In genomic region chr5:73683706-73684409, GRCm38 (mm10) we compare ENCODE assay signal across 15 mouse cellular contexts. TPM values are rescaled to one million over a fixed set of nuclear protein-coding genes. Genes with fewer than 3 reads are reported as not detected.
DNase-seq lines count a peak whose midpoint lies in the region; ATAC-seq and TF ChIP-seq lines count a peak whose summit lies in the region.
"Had no signal": no experiment of that assay in that cellular context is flagged by ENCODE, and none has a peak within 500 bp of the region (broad histone marks: within the 10 kb centered on the region; RNA-seq: fewer than 3 reads in every experiment).

No protein-coding gene starts in this region.

- no peak for TF ChIP-seq EP300 in stomach, postnatal 0 days (optimal IDR thresholded peaks at IDR 0.05)

- no peak overlapping the region for H3K9ac ChIP-seq in hindbrain, postnatal 0 days (replicated peaks; ENCODE audit: low read length)
- H3K9ac ChIP-seq in hindbrain, embryonic 11.5 days (ENCODE audit: low read depth, low read length), result no peak overlapping the region
- H3K9ac ChIP-seq in stomach, postnatal 0 days (ENCODE audit: low read length), result no peak overlapping the region
- H3K9ac ChIP-seq: embryonic facial prominence, embryonic 15.5 days; heart, embryonic 13.5 days; lung, embryonic 15.5 days had no signal

- WGBS in cerebellum, adult 2 months, result 57% methylated on average over 9 of the region's 9 CpGs
- WGBS in hindbrain, postnatal 0 days, result 57% methylated on average over 9 of the region's 9 CpGs
- 61% methylated on average over 9 of the region's 9 CpGs for WGBS in hindbrain, embryonic 11.5 days
- WGBS in stomach, postnatal 0 days, result 54% methylated on average over 9 of the region's 9 CpGs

- H3K9me3 ChIP-seq in hindbrain, postnatal 0 days (ENCODE audit: low read length), result no peaks in the 10 kb centered on the region
- no peaks in the 10 kb centered on the region for H3K9me3 ChIP-seq in hindbrain, embryonic 11.5 days (ENCODE audit: control insufficient read depth, low read length)
- H3K9me3 ChIP-seq in stomach, postnatal 0 days (ENCODE audit: control insufficient read depth, low read length), result no peaks in the 10 kb centered on the region
- H3K9me3 ChIP-seq: embryonic facial prominence, embryonic 15.5 days; heart, embryonic 13.5 days; lung, embryonic 15.5 days had no signal

- no peaks in the 10 kb centered on the region for H3K27me3 ChIP-seq in cerebellum, adult 2 months (ENCODE audit: control insufficient read depth, insufficient read depth, low read length)
- H3K27me3 ChIP-seq in hindbrain, postnatal 0 days (ENCODE audit: insufficient read depth, low read length), result no peaks in the 10 kb centered on the region
- no peaks in the 10 kb centered on the region for H3K27me3 ChIP-seq in hindbrain, embryonic 11.5 days (ENCODE audit: control insufficient read depth, insufficient read depth, low read length)
- H3K27me3 ChIP-seq in stomach, postnatal 0 days (ENCODE audit: control insufficient read depth, insufficient read depth, low read length), result no peaks in the 10 kb centered on the region
- H3K27me3 ChIP-seq: embryonic facial prominence, embryonic 15.5 days; heart, embryonic 13.5 days; lung, embryonic 15.5 days had no signal

- H3K4me3 ChIP-seq in cerebellum, adult 2 months (replicated peaks; ENCODE audit: insufficient read depth, low read depth, low read length), result no peak overlapping the region
- H3K4me3 ChIP-seq in hindbrain, postnatal 0 days (ENCODE audit: low read length), result no peak overlapping the region
- no peak overlapping the region for H3K4me3 ChIP-seq in hindbrain, embryonic 11.5 days (ENCODE audit: low read depth, low read length)
- H3K4me3 ChIP-seq in stomach, postnatal 0 days (ENCODE audit: low read depth, low read length), result no peak overlapping the region
- H3K4me3 ChIP-seq: embryonic facial prominence, embryonic 15.5 days; heart, embryonic 13.5 days; lung, embryonic 15.5 days had no signal

- no peak for TF ChIP-seq POLR2A in cerebellum, adult 2 months (IDR thresholded peaks at IDR 0.05; ENCODE audit: borderline replicate concordance, insufficient read depth, low read length)

- H3K4me1 ChIP-seq in cerebellum, adult 2 months (ENCODE audit: control insufficient read depth, insufficient read depth, low read length), result no peaks in the 10 kb centered on the region
- no peaks in the 10 kb centered on the region for H3K4me1 ChIP-seq in hindbrain, postnatal 0 days (ENCODE audit: insufficient read depth, low read length)
- no peaks in the 10 kb centered on the region for H3K4me1 ChIP-seq in hindbrain, embryonic 11.5 days (replicated peaks; ENCODE audit: control insufficient read depth, insufficient read depth, low read length)
- H3K4me1 ChIP-seq in stomach, postnatal 0 days (replicated peaks; ENCODE audit: control insufficient read depth, insufficient read depth), result no peaks in the 10 kb centered on the region
- H3K4me1 ChIP-seq: embryonic facial prominence, embryonic 15.5 days; lung, embryonic 15.5 days had no signal

- no peak overlapping the region for H3K4me2 ChIP-seq in hindbrain, postnatal 0 days (ENCODE audit: low read depth, low read length)
- H3K4me2 ChIP-seq in hindbrain, embryonic 11.5 days (replicated peaks; ENCODE audit: low read depth, low read length), result no peak overlapping the region
- H3K4me2 ChIP-seq in stomach, postnatal 0 days (replicated peaks; ENCODE audit: low read depth), result no peak overlapping the region
- H3K4me2 ChIP-seq: embryonic facial prominence, embryonic 15.5 days; heart, embryonic 13.5 days; lung, embryonic 15.5 days had no signal

- peak; percentile 27; the same call in 1 of the 2 replicates for TF ChIP-seq CTCF in cerebellum, adult 2 months (IDR thresholded peaks at IDR 0.05; ENCODE audit: borderline replicate concordance, insufficient read depth, low read depth, low read length)
- TF ChIP-seq CTCF in hindbrain, postnatal 0 days (IDR thresholded peaks at IDR 0.05; ENCODE audit: low read depth), result peak; percentile 59
- peak; percentile 65 for TF ChIP-seq CTCF in stomach, postnatal 0 days (IDR thresholded peaks at IDR 0.05; ENCODE audit: low read depth)

- H3K27ac ChIP-seq in cerebellum, adult 2 months (ENCODE audit: insufficient read depth, low read length), result no peak overlapping the region
- no peak overlapping the region for H3K27ac ChIP-seq in hindbrain, postnatal 0 days
- H3K27ac ChIP-seq in hindbrain, embryonic 11.5 days (ENCODE audit: low read depth, low read length), result no peak overlapping the region
- no peak overlapping the region for H3K27ac ChIP-seq in stomach, postnatal 0 days (replicated peaks)
- H3K27ac ChIP-seq: embryonic facial prominence, embryonic 15.5 days; heart, embryonic 13.5 days; lung, embryonic 15.5 days had no signal

- DNase-seq in cerebellum, adult 2 months, result peak in 1 of 2 experiments; percentile 14
- DNase-seq in cerebellum, adult 11 months, result no peak
- DNase-seq in hindbrain, postnatal 0 days (ENCODE audit: low spot score), result peak; percentile 49
- no peak for DNase-seq in hindbrain, embryonic 11.5 days (ENCODE audit: low spot score)
- peak; percentile 47 for DNase-seq in retina, embryonic 14.5 days (ENCODE audit: low spot score)
- DNase-seq in retina, postnatal 1 day, result no peak
- no peak for DNase-seq in stomach, postnatal 0 days (ENCODE audit: low spot score)
- no peak for DNase-seq in thymus, postnatal 36 days
- DNase-seq: kidney, postnatal 25 days had no signal

- H3K36me3 ChIP-seq in hindbrain, postnatal 0 days (ENCODE audit: insufficient read depth, low read length), result no peaks in the 10 kb centered on the region
- H3K36me3 ChIP-seq in hindbrain, embryonic 11.5 days (ENCODE audit: control insufficient read depth, insufficient read depth, low read length), result no peaks in the 10 kb centered on the region
- no peaks in the 10 kb centered on the region for H3K36me3 ChIP-seq in stomach, postnatal 0 days (ENCODE audit: control insufficient read depth, insufficient read depth, low read length)
- H3K36me3 ChIP-seq: embryonic facial prominence, embryonic 15.5 days; heart, embryonic 13.5 days; lung, embryonic 15.5 days had no signal

- no peak for ATAC-seq in hindbrain, postnatal 0 days
- no peak for ATAC-seq in hindbrain, embryonic 11.5 days (ENCODE audit: low FRiP score)
- no peak for ATAC-seq in stomach, postnatal 0 days (ENCODE audit: low FRiP score, low TSS enrichment)

RNA-seq across cellular contexts. Expression of gene Spata18, which starts 32.7 kb away (rescaled TPM):
- polyA plus RNA-seq in cerebellum, adult 2 months (2012; rRNA removed), result 0.26 and 0.89 TPM in 2 replicates
- total RNA-seq in hindbrain, postnatal 0 days (2014; rRNA removed), result 1.2 and 1.4 TPM in 2 replicates
- 0.83 and 1.1 TPM in 2 replicates for polyA plus RNA-seq in hindbrain, postnatal 0 days (2015; fragmentation: Nextera tagmentation; extraction: Ambion mirVana)
- polyA plus RNA-seq in hindbrain, embryonic 11.5 days (2014; fragmentation: Nextera tagmentation; extraction: Ambion mirVana), result 1.0 and 1.9 TPM in 2 replicates
- polyA plus RNA-seq in stomach, postnatal 0 days (2015; fragmentation: Nextera tagmentation; extraction: Ambion mirVana), result 0.19 TPM in 1 of 2 replicates, not detected in the other
- polyA plus RNA-seq: C2C12; small intestine, adult 2 months had no signal

RNA-seq across cellular contexts. Expression of gene Sgcb, which starts 36.3 kb away (rescaled TPM):
- 47.8 and 50.9 TPM in 2 replicates for polyA plus RNA-seq in cerebellum, adult 2 months (2012; rRNA removed)
- 15.3 and 19.2 TPM in 2 replicates for total RNA-seq in hindbrain, postnatal 0 days (2014; rRNA removed)
- polyA plus RNA-seq in hindbrain, postnatal 0 days (2015; fragmentation: Nextera tagmentation; extraction: Ambion mirVana), result 54.5 and 58.4 TPM in 2 replicates
- 24.6 and 26.3 TPM in 2 replicates for polyA plus RNA-seq in hindbrain, embryonic 11.5 days (2014; fragmentation: Nextera tagmentation; extraction: Ambion mirVana)
- polyA plus RNA-seq in stomach, postnatal 0 days (2015; fragmentation: Nextera tagmentation; extraction: Ambion mirVana), result 12.4 and 12.7 TPM in 2 replicates

RNA-seq across cellular contexts. Expression of gene Lrrc66, which starts 51.5 kb away (rescaled TPM):
- polyA plus RNA-seq in cerebellum, adult 2 months (2012; rRNA removed), result not detected in 2 replicates
- not detected in 2 replicates for total RNA-seq in hindbrain, postnatal 0 days (2014; rRNA removed)
- not detected in 2 replicates for polyA plus RNA-seq in hindbrain, postnatal 0 days (2015; fragmentation: Nextera tagmentation; extraction: Ambion mirVana)
- 0.15 TPM in 1 of 2 replicates, not detected in the other for polyA plus RNA-seq in hindbrain, embryonic 11.5 days (2014; fragmentation: Nextera tagmentation; extraction: Ambion mirVana)
- polyA plus RNA-seq in stomach, postnatal 0 days (2015; fragmentation: Nextera tagmentation; extraction: Ambion mirVana), result 3.0 and 3.5 TPM in 2 replicates
- total RNA-seq: left cerebral cortex, postnatal 36 days had no signal
- polyA plus RNA-seq: C2C12; embryonic facial prominence, embryonic 15.5 days had no signal

Comparison
In these comparisons a context has a peak if more than half of its experiments do, and no peak if none do; other contexts are left out.
1. DNase-seq: peak in hindbrain, postnatal 0 days (single experiment) and retina, embryonic 14.5 days (single experiment); none in cerebellum, adult 11 months (single experiment), hindbrain, embryonic 11.5 days (single experiment), retina, postnatal 1 day (single experiment), stomach, postnatal 0 days (single experiment) and thymus, postnatal 36 days (0 of 2).
2. Peak in every context shown above with its lines, with median percentiles within 50 percentile points of each other: CTCF ChIP-seq.